Mouse (Mus musculus) large intestine, adult 2 months (tissue): Measurements from ENCODE around the gene Hs6st1. TPM values are rescaled to one million over a fixed set of nuclear protein-coding genes. Genes with fewer than 3 reads are reported as not detected.
"Not testable (repeated sequence)": the region's sequence is repeated elsewhere in the genome, so short reads cannot be mapped to it uniquely, and the experiment has no call there.

Experiments
- DNase-seq: peaks from one replicate; pipeline ENCODE4 v3.0.0-alpha.2; 2012; ENCODE audit warnings: low read depth, low spot score
- WGBS: fragments of 180-500 bp; shearing (Covaris S2); methylation state at CpG from one replicate; pipeline ENCODE4 v1.1.7; 2018; 5-methylcytosine and 5-hydroxymethylcytosine counted together
- polyA plus RNA-seq: library from polyadenylated mRNA; depleted of rRNA; stranded (reverse); fragments of >200 nt; gene quantifications from 2 replicates; pipeline ENCODE4 v1.2.3, GENCODE M21; 2012; rRNA removed

The Hs6st1 gene
- polyA plus RNA-seq: 46.7 and 59.4 TPM in 2 replicates

GRCm38 (mm10) chr1:36068076-36068475, at the start of gene Hs6st1:
TSS of gene Hs6st1 (plus strand) at chr1:36068400.
- WGBS: 1% methylated on average over 55 of the region's 55 CpGs
- DNase-seq: no peak

GRCm38 (mm10) chr1:36018617-36019016, 49.6 kb upstream of the Hs6st1 start:
- WGBS: 90% methylated on average over 4 of the region's 4 CpGs
- no peak for DNase-seq

GRCm38 (mm10) chr1:36019161-36019560, 49.0 kb upstream of the Hs6st1 start:
- 96% methylated on average over 2 of the region's 2 CpGs for WGBS
- no peak for DNase-seq

GRCm38 (mm10) chr1:36020315-36020714, 47.9 kb upstream of the Hs6st1 start:
- 91% methylated on average over 4 of the region's 4 CpGs for WGBS
- DNase-seq: no peak

- 44% methylated on average over 10 of the region's 10 CpGs for WGBS
- no peak for DNase-seq
Measured at GRCm38 (mm10) chr1:36030421-36030821, 37.8 kb upstream of the Hs6st1 start.

GRCm38 (mm10) chr1:36038769-36039168, 29.4 kb upstream of the Hs6st1 start:
- 88% methylated on average over 8 of the region's 8 CpGs for WGBS
- DNase-seq: no peak

GRCm38 (mm10) chr1:36042072-36042471, 26.1 kb upstream of the Hs6st1 start:
- no peak for DNase-seq
- WGBS: 82% methylated on average over 3 of the region's 3 CpGs

GRCm38 (mm10) chr1:36043793-36044192, 24.4 kb upstream of the Hs6st1 start:
- DNase-seq: not testable (repeated sequence)
- 96% methylated on average over 5 of the region's 5 CpGs for WGBS

GRCm38 (mm10) chr1:36044288-36044687, 23.9 kb upstream of the Hs6st1 start:
- WGBS: 94% methylated on average over 4 of the region's 4 CpGs

GRCm38 (mm10) chr1:36052672-36053071, 15.5 kb upstream of the Hs6st1 start:
- DNase-seq: no peak
- 69% methylated on average over 5 of the region's 5 CpGs for WGBS

More at GRCm38 (mm10) chr1:36044288-36044687, 23.9 kb upstream of the Hs6st1 start:
- DNase-seq: no peak

- no peak for DNase-seq
- 100% methylated on average over 2 of the region's 2 CpGs for WGBS
Measured at GRCm38 (mm10) chr1:36053566-36053965, 14.6 kb upstream of the Hs6st1 start.

GRCm38 (mm10) chr1:36054182-36054966, 13.8 kb upstream of the Hs6st1 start:
- DNase-seq: no peak
- WGBS: 69% methylated on average over 9 of the region's 9 CpGs

GRCm38 (mm10) chr1:36054967-36055357, 13.2 kb upstream of the Hs6st1 start:
- WGBS: 74% methylated on average over 7 of the region's 7 CpGs
- DNase-seq: no peak

- DNase-seq: no peak
- 88% methylated on average over 6 of the region's 6 CpGs for WGBS
Measured at GRCm38 (mm10) chr1:36059351-36059750, 8.8 kb upstream of the Hs6st1 start.

GRCm38 (mm10) chr1:36059959-36060953, 7.9 kb upstream of the Hs6st1 start:
- WGBS: 61% methylated on average over 13 of the region's 13 CpGs
- no peak for DNase-seq

GRCm38 (mm10) chr1:36061211-36061915, 6.8 kb upstream of the Hs6st1 start:
- DNase-seq: no peak
- 90% methylated on average over 11 of the region's 11 CpGs for WGBS

- 91% methylated on average over 11 of the region's 11 CpGs for WGBS
Measured at GRCm38 (mm10) chr1:36062088-36062805, 6.0 kb upstream of the Hs6st1 start.

GRCm38 (mm10) chr1:36062826-36063640, 5.2 kb upstream of the Hs6st1 start:
- WGBS: 89% methylated on average over 9 of the region's 9 CpGs

More at GRCm38 (mm10) chr1:36062088-36062805, 6.0 kb upstream of the Hs6st1 start:
- no peak for DNase-seq

More at GRCm38 (mm10) chr1:36062826-36063640, 5.2 kb upstream of the Hs6st1 start:
- DNase-seq: no peak
